Mouse (Mus musculus): ENCODE measurements around the gene Rfc1.
A peak's percentile ranks its signal among the peaks of the same experiment; 100 is the strongest.

The Rfc1 gene

DNA sequence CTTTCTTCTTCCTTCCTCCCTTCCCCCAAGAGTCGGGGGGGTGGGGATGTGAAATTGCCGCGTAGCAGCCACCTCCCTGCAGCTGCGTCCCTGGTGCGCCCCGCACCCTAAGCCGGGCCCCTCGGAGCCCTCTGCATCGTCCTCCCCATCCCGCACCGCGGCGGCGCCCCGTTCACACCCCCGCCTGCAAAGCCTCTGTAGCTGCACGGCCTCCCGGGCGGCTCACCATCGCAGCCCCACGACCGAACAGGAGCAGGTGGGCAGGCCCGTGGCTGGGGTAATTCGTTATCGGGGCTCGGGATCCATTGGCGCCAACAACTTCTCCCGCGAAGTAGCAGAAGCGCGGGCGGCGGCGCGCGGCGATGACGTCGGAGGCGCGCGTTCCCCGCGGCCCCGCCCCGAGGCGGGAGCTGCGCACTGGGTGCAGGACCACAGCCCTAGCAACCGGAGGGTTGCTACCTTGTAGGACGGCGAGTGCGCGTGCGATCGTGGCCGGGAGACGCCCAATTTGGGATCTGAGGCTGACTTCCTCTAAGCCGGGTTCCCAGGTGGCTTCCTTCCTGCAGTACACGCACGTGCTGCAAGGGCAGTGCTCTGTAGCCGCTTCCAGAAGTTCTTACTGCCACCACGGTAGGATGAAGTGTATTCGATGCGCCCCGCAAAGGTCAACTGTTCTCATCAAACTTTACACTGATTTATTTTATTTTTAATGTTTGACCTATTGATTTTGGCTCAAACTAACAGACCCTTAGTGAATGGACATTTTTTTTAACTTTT is at the start of gene Rfc1:
Rfc1 (minus strand) TSS at position 373 of the 777 bp plus-strand sequence.
- peak; percentile 90 for DNase-seq (ENCODE audit: low spot score)

DNA sequence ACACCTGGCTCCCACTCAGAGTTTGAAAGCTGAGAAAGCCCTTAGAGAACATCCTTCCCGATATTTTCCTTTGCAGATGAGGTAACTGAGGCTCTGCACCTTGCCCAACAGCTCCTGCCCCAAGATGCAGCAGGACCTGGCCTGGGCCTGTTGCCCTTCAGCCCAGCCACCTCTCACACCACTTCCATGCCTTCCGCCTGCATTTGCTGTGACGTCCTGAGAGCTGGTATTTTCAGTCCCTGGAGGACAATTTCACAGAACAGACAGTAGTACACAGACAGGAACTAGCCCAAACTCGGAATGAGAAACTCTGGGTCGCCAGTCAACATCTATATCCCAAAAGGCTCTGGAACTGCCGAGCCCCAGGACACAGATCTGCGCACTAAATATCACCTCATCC is 39.3 kb upstream of the Rfc1 start:
- no peak for DNase-seq (ENCODE audit: low spot score)

DNA sequence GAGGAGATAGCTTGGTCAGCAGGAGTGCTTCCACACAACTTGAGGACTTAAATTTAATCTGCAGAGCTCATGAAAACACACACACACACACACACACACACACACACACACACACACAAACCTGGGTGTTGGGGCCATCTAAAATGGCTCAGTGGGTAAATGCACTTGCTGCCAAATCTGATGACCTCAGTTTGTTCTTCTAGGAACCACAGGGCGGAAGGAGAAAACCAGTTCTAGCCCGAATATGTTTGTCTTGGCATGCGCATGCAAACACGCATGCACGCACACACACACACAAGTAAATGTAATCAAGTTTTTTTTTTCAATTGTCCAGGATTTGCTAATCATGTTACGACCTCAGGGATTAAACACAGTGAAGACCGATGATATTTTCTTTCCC is 36.1 kb upstream of the Rfc1 start:
- no peak for DNase-seq (ENCODE audit: low spot score)

DNA sequence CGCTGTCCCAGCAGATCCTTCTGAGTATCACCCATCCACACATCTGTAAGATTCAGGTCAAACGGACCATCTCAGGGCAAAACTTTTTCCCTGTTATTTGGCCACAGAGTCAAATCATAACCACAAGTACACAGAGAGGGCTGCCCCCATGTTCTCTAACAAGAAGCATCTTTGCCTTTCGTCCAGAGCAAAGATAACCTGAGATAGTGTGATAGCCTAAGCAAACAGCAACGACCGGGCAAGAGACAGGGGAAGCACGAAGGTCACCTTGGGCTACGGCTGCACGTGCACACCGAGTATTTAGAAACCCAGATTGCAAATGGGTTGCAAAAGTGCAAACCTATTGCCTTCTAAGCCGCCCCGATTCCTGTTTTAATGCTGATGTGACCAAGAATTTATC is 32.4 kb upstream of the Rfc1 start:
- DNase-seq (ENCODE audit: low spot score): no peak

DNA sequence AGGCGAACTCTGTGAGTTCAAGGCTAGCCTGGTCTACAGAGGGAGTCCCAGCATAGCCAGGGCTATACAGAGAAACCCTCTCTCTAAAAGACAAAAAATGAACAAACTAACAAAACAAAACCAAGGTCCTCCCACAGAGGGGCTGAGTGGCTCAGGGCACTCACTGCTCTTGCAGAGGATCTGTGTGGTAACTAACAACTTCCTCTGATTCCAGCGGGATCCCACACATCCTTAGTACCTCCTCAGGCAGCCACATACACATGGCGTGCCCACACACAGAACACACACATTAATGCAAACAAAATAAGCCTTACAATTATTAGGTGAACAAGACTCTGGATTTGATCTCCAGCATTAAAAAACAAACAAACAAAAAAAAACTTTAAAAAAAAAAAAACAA is 22.3 kb upstream of the Rfc1 start:
- no peak for DNase-seq (ENCODE audit: low spot score)

DNA sequence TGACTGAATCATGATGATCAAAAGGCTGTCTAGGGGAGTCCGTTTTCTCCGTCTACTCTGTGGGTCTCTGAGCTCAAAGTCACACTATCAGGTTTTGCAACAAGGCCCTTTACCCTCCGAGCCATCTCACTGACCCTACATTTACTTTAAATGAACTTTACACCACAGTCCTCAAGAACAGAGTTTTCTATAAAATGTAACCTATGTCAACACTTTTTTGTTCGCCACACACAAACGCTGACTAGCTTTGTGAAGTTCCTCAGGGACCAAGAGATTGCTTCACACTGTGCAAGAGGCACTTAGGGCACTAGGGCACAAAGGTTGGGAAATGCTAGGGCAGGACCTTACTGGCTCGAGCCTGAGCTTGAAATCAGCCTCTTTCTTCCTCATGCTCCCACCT is 21.4 kb upstream of the Rfc1 start:
- no peak for DNase-seq (ENCODE audit: low spot score)

DNA sequence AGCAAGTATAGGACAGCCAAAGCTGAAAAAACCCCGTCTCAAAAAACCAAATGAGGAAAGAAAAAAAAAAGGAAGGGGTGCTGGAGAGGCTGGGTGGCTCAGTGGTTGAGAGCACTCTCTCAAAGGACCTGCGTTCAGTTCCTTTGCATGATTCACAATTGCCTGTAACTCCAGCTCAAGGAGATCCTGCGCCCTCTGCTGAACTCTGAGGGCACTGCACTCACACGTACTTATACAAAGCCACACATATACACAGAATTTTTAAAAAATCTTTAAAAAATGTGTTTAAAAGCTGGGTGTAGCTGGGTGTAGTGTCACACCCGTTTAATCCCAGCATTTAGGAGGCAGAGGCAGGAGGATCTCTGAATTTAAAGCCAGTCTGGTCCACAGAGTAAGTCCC is 19.5 kb upstream of the Rfc1 start:
- no peak for DNase-seq (ENCODE audit: low spot score)

DNA sequence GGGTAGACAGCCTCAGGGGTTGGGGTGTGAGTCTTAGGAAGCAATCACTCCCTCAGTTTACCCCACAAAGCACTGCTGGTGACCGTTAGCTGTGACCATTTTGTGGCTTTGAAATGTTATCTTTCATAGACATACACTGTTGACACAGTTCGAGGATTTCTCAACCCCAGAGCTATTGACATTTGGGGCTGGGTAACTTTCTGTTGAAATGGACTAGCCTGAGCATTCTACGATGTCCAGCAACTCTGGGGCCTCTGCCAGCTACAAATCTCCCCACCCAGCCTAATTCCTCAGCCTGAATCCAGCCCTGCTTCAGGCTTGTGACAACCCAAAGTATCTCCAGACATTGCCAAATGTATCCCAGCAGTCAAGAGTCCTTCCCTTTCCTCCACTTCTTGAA is 18.6 kb upstream of the Rfc1 start:
- no peak for DNase-seq (ENCODE audit: low spot score)

DNA sequence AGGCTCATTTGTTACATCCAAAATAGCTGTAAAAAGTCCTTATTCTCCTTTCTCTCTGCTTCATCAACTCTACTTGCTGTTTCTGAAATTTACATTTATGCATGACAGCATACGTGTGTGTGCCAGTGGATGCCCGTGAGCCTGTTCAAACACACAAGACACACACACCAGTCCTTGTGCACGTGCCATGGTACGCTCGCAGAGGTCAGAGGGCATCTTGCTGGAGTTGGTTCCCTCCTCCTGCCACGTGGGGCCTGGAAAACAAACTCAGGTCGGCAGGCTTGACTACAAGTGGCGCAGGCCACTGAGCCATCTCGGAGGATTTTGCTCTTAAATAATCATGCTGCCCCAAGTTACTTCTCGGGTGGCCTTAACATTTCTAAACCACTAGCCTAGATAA is 15.0 kb upstream of the Rfc1 start:
- no peak for DNase-seq (ENCODE audit: low spot score)

DNA sequence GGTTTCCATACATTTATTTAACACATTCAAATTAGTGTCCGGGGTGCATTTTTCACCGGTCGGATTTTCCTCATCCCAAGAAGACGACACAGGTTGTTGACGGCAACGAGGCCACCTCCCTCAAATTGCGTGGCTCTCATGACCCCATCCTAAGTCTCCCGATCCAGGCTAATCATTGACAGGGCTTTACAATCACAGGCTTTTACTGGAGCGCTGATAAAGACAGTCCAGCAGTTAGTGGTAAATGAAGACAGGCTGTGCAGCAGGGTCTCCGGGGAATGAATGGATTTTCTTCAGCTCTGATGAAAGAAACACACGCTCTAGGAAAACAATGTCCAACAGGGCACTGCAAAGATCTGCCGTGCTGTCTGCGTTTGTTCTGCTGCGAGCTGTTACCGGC is 12.7 kb upstream of the Rfc1 start, which contains the start of gene Klb:
Klb (plus strand) TSS at position 147 of the 400 bp plus-strand sequence.
- no peak for DNase-seq (ENCODE audit: low spot score)

DNA sequence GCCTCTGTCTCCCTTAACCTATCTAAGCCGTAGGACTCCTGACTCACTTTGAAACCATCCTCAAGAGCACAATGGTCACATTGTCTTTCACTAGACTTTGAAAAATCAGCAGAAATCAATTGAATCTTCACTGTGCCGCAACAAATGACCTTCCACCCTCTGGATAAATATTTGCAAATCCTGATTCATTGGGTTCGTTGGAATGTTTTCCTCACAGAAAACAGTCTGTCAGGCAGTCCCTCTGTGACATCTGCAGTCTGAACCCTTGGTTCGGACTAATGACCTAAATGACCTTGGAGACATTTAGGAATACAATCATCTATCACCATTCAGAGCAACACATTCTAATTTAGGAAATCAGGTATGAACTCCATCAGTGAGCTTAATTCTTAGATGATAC is 4.7 kb upstream of the Rfc1 start:
- no peak for DNase-seq (ENCODE audit: low spot score)

DNA sequence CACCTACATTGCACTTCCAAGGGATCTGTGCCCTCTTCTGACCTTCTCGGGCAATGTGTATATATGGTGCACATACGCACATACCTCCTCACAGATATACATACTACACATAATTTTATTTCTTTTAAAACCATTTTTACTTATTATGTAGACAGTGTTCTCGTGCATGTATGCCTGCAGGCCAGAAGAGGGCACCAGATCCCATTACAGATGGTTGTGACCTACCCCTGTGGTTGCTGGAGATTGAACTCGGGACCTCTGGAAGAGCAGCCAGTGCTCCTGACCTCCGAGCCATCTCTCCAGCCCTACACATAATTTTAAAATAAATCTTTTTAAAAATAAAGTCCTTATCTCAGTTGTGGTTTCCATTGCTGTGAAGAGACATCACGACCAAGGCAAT is 2.9 kb upstream of the Rfc1 start:
- no peak for DNase-seq (ENCODE audit: low spot score)

DNA sequence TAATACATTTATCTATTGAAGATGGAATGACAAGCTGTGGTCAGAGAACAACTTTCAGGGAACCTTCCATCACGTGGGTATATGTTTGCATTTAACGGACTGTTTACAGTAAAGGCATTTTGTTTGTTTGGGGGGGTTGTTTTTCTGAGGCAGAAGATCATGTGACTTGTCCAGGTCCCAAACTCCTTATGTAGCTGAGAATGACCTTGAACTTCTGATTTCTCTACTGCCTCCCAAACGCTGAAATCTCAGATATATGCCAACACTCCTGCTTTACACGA is 545 bp upstream of the Rfc1 start:
- DNase-seq (ENCODE audit: low spot score): no peak

DNA sequence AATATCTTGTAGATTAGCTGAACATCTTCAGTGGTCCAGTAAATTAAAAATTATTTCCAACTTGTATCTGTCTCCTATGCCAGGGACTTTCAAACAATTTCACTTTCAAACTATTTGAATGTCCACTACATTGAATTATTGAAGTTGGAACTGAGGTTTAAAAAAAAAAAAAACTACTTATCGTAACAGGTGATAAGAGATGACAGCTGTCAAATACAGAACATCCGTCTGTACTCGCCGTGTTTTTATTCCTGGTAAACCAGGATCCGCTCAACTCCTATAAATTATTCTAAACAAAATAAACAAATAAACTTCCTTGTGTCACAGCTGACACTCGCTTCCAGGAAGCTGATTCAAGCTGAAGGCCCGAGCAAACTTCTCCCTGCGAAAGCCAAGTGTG is 682 bp downstream of the Rfc1 start:
- DNase-seq (ENCODE audit: low spot score): no peak

DNA sequence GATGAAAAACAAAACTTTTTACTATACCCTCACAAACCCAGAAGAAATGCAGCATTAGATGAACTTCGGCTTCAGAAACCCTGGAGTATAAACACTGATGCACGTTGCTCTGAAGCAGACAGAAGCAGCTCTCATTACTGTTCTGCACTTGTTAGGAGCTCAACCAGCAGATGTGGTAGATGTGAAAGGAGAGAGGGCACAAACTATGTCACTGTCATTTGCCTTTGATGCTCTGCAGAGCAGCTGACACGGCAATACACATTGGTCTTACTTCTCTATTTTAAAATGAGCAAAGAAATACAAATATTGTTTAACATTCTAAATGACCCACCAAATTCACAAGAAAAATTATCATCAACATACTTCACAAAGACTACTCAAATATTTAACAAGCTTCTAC is 5.5 kb downstream of the Rfc1 start:
- no peak for DNase-seq (ENCODE audit: low spot score)

DNA sequence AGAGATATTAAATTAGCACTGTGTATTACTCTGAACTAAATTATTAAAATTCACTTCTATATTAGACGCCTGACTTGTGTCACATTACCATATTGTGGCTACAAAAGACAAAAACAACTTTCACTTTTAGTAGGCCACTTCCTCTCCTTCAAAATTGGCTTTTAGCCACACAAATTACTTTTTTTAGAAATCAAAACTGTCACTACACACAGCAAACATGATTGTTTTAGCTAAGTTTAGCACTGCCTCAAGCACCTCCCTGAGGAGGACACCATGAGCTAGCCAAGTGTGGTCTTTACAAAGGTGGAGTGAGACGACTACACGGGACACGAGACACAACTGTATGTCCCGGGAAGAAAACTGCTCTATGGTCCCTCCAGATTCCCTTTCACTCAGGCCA is 9.3 kb downstream of the Rfc1 start:
- DNase-seq (ENCODE audit: low spot score): no peak

DNA sequence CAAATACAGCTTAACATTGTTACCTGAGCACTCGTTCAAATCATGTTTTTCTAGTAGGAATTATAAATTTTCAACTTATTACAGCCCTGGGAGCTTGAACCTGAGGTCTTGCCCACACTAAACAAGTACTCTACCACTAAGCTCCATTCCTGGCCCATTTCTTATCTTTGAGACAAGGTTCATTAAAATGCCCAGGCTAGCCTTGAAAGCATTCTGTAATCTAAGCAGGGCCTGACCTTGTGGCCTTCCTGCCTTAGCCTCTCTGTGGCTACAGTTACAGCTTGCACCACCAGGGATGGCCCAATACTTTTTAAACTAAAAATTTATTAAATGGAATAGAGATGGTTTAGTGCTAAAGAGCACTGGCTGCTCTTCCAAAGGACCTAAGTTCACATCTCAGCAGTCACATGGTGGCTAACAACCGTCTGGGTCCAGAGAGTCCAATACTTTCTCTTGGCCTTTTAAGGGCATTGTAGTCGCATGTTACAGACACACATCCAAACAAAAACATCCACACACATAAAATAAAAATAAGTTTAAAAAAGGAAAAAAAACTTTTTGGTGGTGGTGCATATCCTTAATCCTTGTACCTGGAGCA is 10.6 kb downstream of the Rfc1 start:
- no peak for DNase-seq (ENCODE audit: low spot score)

DNA sequence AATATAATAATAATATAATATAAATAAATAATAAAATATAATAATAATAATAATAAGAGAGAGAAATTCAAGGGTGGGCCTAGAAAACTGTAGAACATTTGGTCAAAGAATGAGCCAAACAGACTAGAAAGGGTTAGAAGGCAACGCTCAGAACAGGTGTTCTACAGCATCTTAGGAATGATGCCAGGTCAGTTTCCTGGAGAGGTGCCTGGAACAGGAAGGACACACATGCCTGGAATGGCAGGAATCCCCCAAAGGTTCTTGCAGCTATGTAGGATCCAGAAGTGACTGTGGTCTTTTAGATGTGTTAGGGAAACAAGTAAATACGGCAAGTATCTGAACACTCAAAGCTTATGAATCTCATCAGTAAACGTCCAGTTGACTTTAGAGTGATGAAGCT is 11.2 kb downstream of the Rfc1 start:
- no peak for DNase-seq (ENCODE audit: low spot score)

DNA sequence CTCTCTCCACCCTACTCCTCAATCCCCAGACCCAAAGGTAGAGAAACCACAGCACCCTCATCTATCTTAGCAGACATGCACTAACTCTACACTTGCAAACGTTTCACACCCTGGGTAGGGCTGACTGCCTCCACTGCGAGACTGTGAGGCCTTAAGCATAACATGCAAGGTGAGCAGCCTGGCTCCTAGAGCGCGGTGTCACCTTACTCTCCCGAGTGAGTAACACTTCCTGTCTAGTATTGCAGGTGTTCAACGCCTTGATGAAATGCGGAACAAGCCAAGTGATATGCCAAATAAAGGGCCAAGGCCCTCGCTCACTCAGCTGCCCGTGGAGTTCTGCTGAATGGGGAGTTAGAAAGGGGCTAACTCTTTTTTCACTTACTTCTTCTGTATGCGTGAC is 13.3 kb downstream of the Rfc1 start:
- no peak for DNase-seq (ENCODE audit: low spot score)

DNA sequence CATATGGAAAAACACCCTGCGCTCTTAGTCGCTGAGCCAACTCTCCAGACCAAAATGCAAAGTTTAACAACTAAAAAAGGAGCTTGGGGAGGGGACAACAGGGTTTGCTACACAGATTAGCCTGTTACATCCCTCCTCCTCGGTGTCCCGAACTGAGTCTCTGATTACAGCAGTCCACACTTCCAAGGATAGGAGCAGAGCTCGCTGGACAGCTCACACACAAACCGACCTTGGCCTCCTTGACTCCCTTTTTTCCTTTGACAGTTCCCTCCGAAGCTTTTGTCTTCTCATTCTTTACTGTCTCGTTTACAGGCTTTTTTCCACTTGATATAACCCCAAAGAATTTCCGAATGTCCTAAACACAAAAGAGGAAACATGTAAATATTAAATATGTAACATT is 16.3 kb downstream of the Rfc1 start:
- no peak for DNase-seq (ENCODE audit: low spot score)

DNA sequence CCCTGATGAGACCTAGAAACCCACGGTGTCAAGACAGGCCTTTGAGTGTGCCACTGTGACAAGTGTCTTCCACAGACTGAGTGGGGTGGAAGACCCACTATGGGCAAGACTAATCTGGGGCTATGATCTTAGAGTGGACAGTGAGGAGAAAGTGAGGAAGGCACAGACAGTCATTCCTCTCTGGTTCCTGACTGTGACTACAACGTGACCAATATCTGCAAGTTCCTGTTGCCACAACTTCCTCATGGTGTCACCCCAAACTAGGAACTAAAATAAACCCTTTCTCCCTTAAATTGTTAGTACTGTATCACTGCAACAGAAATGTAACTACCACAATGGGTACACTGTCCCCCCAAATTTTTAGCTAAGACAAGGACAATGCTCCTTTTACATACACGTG is 26.6 kb downstream of the Rfc1 start:
- DNase-seq (ENCODE audit: low spot score): no peak

DNA sequence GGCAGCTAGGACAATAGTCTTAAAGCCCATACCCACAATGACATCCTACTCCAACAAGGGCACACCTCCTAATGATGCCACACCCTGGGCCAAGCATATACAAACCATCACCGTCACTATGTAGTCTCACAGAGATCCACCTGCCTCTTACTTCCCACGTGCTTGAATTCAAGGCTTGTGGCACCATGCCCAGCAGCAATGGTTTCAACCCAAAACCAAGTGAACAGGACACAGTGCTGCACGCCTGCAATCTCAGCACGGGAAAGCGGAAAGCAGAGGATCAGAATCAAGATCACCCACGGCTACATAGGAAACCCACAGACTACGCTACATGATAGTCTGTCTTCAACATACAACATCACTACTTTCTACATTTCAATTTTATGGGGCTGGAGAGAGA is 27.3 kb downstream of the Rfc1 start:
- DNase-seq (ENCODE audit: low spot score): no peak

DNA sequence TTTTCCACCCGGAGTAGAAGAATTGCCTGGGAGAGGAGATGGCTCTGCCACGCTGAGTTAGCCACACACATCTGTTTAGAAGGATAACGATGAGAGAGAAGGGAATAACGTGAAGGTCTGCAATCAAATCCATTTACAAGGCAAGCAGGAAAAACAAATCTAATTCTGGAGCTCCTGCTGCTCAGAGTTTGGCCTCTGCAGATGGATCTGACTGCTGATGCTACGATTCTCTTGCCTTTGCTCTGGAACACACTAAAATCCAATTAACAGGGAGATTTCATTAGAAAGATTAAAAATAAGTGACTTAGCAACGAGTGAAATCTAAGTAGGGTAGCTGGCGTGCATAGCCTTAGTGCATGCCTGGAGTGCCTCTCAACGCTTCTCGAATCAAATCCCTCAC is 30.0 kb downstream of the Rfc1 start:
- DNase-seq (ENCODE audit: low spot score): no peak

DNA sequence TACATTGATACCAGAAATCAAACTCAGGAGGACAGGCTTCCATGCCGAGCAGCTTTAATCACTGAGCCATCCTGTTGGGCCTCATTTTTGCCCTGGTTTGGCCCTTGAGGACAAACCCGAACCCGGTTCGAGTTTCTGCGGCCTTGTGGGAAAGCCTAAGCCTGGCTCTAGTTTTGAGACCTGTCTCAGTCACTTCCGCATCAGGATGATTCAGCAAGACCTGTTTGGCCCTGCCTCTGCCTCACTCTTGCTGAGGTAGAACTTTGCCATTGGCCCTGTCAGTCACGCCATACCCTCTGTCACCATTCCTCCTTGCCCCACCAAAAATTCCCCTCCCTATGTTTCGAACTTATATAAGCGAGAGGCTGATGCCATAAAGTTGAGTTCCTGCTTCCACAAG is 35.3 kb downstream of the Rfc1 start:
- DNase-seq (ENCODE audit: low spot score): no peak

All from testis, postnatal 10 days (tissue).